8 mouse cellular contexts compared by ENCODE assay signal in the genomic region with DNA sequence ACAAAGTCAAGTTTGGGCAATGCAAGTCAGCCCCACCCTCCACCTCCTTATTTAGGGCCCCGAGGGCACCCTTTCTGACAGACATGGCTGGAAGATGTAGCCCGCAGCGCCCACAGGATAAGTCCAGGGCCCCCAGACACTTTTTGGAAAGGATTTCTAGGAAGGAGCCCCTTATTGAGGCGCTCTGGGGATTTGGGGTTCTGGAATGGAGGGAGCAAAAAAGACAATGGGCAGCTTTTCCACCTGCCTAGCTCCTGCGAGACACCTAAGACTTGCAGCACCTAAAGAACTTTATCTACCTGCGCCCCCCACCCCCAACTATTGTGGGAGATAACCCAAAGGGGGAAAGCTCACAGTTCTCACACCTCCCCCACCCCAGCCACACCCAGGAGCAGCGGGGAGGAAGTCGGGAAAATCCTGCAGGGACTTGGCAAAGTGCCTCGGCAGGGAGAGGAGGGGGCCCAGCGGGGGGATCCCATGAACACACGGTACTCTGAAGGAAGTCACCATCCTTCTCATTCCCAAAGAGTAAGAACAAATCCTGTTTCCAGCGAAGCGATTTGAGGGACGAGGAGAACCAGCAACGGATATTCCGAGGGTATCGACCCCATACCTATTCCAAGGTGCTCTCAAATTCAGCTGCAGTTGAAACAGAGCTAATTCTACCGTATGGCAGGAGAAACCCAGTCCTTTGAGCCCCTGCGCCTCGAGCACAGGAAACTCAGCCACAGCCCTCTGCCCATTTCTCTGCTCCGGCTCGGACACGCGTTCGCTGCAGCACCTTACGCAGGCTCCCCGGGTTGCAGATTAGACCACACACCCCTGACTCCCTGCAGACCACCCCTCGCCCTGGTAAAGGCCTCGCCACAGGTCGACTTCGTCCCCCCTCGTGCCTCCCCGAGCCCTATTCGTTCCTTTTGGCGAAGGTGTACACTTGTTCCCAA. TPM values are rescaled to one million over a fixed set of nuclear protein-coding genes. Genes with fewer than 3 reads are reported as not detected.
A peak's percentile ranks its signal among the peaks of the same experiment; 100 is the strongest.
DNase-seq lines count a peak whose midpoint lies in the region; ATAC-seq lines count a peak whose summit lies in the region.

No protein-coding gene starts in this region.

- peaks cover 35% of the 10 kb centered on the region for H3K4me1 ChIP-seq in forebrain, embryonic 14.5 days (ENCODE audit: control insufficient read depth, insufficient read depth, low read length)
- peaks cover 32% of the 10 kb centered on the region for H3K4me1 ChIP-seq in hindbrain, embryonic 16.5 days (ENCODE audit: control insufficient read depth, insufficient read depth, low read depth, low read length)
- peaks cover 36% of the 10 kb centered on the region for H3K4me1 ChIP-seq in liver, embryonic 11.5 days (replicated peaks; ENCODE audit: control insufficient read depth, insufficient read depth, low read length)

- WGBS in forebrain, embryonic 14.5 days: 3% methylated on average over 35 of the region's 35 CpGs
- 4% methylated on average over 33 of the region's 35 CpGs for WGBS in hindbrain, embryonic 16.5 days
- WGBS in liver, embryonic 11.5 days: 8% methylated on average over 35 of the region's 35 CpGs

- H3K9me3 ChIP-seq in forebrain, embryonic 14.5 days (replicated peaks; ENCODE audit: control insufficient read depth, low read length): no peaks in the 10 kb centered on the region
- no peaks in the 10 kb centered on the region for H3K9me3 ChIP-seq in hindbrain, embryonic 16.5 days (ENCODE audit: control insufficient read depth, low read length)
- no peaks in the 10 kb centered on the region for H3K9me3 ChIP-seq in liver, embryonic 11.5 days (ENCODE audit: control insufficient read depth, low read length)

- H3K4me2 ChIP-seq in forebrain, embryonic 14.5 days (ENCODE audit: low read length): peak overlapping the region; percentile 95
- peak overlapping the region; percentile 68 for H3K4me2 ChIP-seq in hindbrain, embryonic 16.5 days (ENCODE audit: low read length)
- peak overlapping the region; percentile 99 for H3K4me2 ChIP-seq in liver, embryonic 11.5 days

- peak; percentile 33 for ATAC-seq in forebrain, embryonic 14.5 days
- 0 out of 2 replicates have a peak, but pooled peaks have one; percentile 2 for ATAC-seq in hindbrain, embryonic 16.5 days
- no peak for ATAC-seq in liver, embryonic 11.5 days (replicated peaks; ENCODE audit: low FRiP score)

- peak overlapping the region; percentile 81 for H3K27ac ChIP-seq in forebrain, embryonic 14.5 days (ENCODE audit: low read depth, low read length)
- peak overlapping the region; percentile 83 for H3K27ac ChIP-seq in hindbrain, embryonic 16.5 days (ENCODE audit: low read depth, low read length)
- H3K27ac ChIP-seq in liver, embryonic 11.5 days (ENCODE audit: low read depth, low read length): peak overlapping the region; percentile 56

- peaks cover 25% of the 10 kb centered on the region for H3K36me3 ChIP-seq in forebrain, embryonic 14.5 days (ENCODE audit: control insufficient read depth, insufficient read depth, low read length)
- no peaks in the 10 kb centered on the region for H3K36me3 ChIP-seq in hindbrain, embryonic 16.5 days (ENCODE audit: control insufficient read depth, insufficient read depth, low read length)
- no peaks in the 10 kb centered on the region; the same call in 1 of the 2 replicates for H3K36me3 ChIP-seq in liver, embryonic 11.5 days (ENCODE audit: control insufficient read depth, insufficient read depth, low read length)

- H3K27me3 ChIP-seq in forebrain, embryonic 14.5 days (replicated peaks; ENCODE audit: control insufficient read depth, insufficient read depth, low read length): no peaks in the 10 kb centered on the region
- no peaks in the 10 kb centered on the region for H3K27me3 ChIP-seq in hindbrain, embryonic 16.5 days (replicated peaks; ENCODE audit: control insufficient read depth, insufficient read depth, low read length)
- peaks cover 8% of the 10 kb centered on the region for H3K27me3 ChIP-seq in liver, embryonic 11.5 days (replicated peaks; ENCODE audit: control insufficient read depth, insufficient read depth, low read length)

- DNase-seq in layer of hippocampus, adult 9-11 months: peak; percentile 20
- DNase-seq in layer of hippocampus, adult 11-12 months (ENCODE audit: low spot score): no peak
- DNase-seq in brain, adult 2 months (ENCODE audit: low read depth, low spot score): peak; percentile 20
- peak; percentile 86 for DNase-seq in forebrain, embryonic 14.5 days (ENCODE audit: low spot score)
- peak; percentile 70 for DNase-seq in liver, embryonic 11.5 days (ENCODE audit: low spot score)
- DNase-seq in neural tube, embryonic 10.5 days (ENCODE audit: extremely low spot score, low spot score): peak; percentile 61
- peak; percentile 38 to 41 for DNase-seq in urinary bladder, postnatal 36 days (ENCODE audit: low spot score in 2 of 2)

- H3K9ac ChIP-seq in forebrain, embryonic 14.5 days (ENCODE audit: low read length): peak overlapping the region; percentile 91
- H3K9ac ChIP-seq in hindbrain, embryonic 16.5 days (ENCODE audit: low read depth, low read length): peak overlapping the region; percentile 95
- peak overlapping the region; percentile 82 for H3K9ac ChIP-seq in liver, embryonic 11.5 days (ENCODE audit: low read depth, low read length)

- peak overlapping the region; percentile 86 for H3K4me3 ChIP-seq in forebrain, embryonic 14.5 days (ENCODE audit: low read depth, low read length)
- H3K4me3 ChIP-seq in hindbrain, embryonic 16.5 days (ENCODE audit: low read length): peak overlapping the region; percentile 82
- H3K4me3 ChIP-seq in liver, embryonic 11.5 days (ENCODE audit: low read depth, low read length): peak overlapping the region; percentile 88

RNA-seq across cellular contexts. Expression of gene Agrn, which starts 1.1 kb away (rescaled TPM):
- polyA plus RNA-seq in forebrain, embryonic 14.5 days (2014; fragmentation: Nextera tagmentation; extraction: Ambion mirVana): 72.2 and 88.4 TPM in 2 replicates
- 94.4 and 118 TPM in 2 replicates for polyA plus RNA-seq in hindbrain, embryonic 16.5 days (2015; fragmentation: Nextera tagmentation; extraction: Ambion mirVana)
- 31.6 and 35.5 TPM in 2 replicates for polyA plus RNA-seq in liver, embryonic 11.5 days (2014; fragmentation: Nextera tagmentation; extraction: Ambion mirVana)

RNA-seq across cellular contexts. Expression of gene Isg15, which starts 4.4 kb away (rescaled TPM):
- polyA plus RNA-seq in forebrain, embryonic 14.5 days (2014; fragmentation: Nextera tagmentation; extraction: Ambion mirVana): 0.61 and 1.1 TPM in 2 replicates
- polyA plus RNA-seq in hindbrain, embryonic 16.5 days (2015; fragmentation: Nextera tagmentation; extraction: Ambion mirVana): 1.4 and 1.8 TPM in 2 replicates
- 0.47 and 0.51 TPM in 2 replicates for polyA plus RNA-seq in liver, embryonic 11.5 days (2014; fragmentation: Nextera tagmentation; extraction: Ambion mirVana)

RNA-seq across cellular contexts. Expression of gene AW011738, which starts 6.9 kb away (rescaled TPM):
- polyA plus RNA-seq in forebrain, embryonic 14.5 days (2014; fragmentation: Nextera tagmentation; extraction: Ambion mirVana): 1.2 TPM in 2 replicates
- 3.7 and 5.3 TPM in 2 replicates for polyA plus RNA-seq in hindbrain, embryonic 16.5 days (2015; fragmentation: Nextera tagmentation; extraction: Ambion mirVana)
- 0.08 and 0.73 TPM in 2 replicates for polyA plus RNA-seq in liver, embryonic 11.5 days (2014; fragmentation: Nextera tagmentation; extraction: Ambion mirVana)

RNA-seq across cellular contexts. Expression of gene Perm1, which starts 19.5 kb away (rescaled TPM):
- 0.83 and 0.99 TPM in 2 replicates for polyA plus RNA-seq in forebrain, embryonic 14.5 days (2014; fragmentation: Nextera tagmentation; extraction: Ambion mirVana)
- polyA plus RNA-seq in hindbrain, embryonic 16.5 days (2015; fragmentation: Nextera tagmentation; extraction: Ambion mirVana): 2.2 and 2.4 TPM in 2 replicates
- polyA plus RNA-seq in liver, embryonic 11.5 days (2014; fragmentation: Nextera tagmentation; extraction: Ambion mirVana): 0.25 TPM in 2 replicates

RNA-seq across cellular contexts. Expression of gene Plekhn1, which starts 38.5 kb away (rescaled TPM):
- polyA plus RNA-seq in forebrain, embryonic 14.5 days (2014; fragmentation: Nextera tagmentation; extraction: Ambion mirVana): 19.2 and 21.7 TPM in 2 replicates
- polyA plus RNA-seq in hindbrain, embryonic 16.5 days (2015; fragmentation: Nextera tagmentation; extraction: Ambion mirVana): 26.2 and 29.2 TPM in 2 replicates
- polyA plus RNA-seq in liver, embryonic 11.5 days (2014; fragmentation: Nextera tagmentation; extraction: Ambion mirVana): 9.1 and 11.8 TPM in 2 replicates
